Mouse (Mus musculus) embryonic fibroblast, embryonic 13.5 days (primary cell): ENCODE data around the gene Zcchc3.

ENCODE experiments used
- CTCF ChIP-seq: IDR thresholded peaks from 2 replicates; pipeline ENCODE4 v1.5.1; 2011; ENCODE audit warnings: mild to moderate bottlenecking, control low read depth, low read length, moderate library complexity, borderline replicate concordance; ENCODE audit not compliant: insufficient read depth
- POLR2A ChIP-seq: IDR thresholded peaks from 2 replicates; pipeline ENCODE4 v1.6.1; 2011; ENCODE audit warnings: low read depth, mild to moderate bottlenecking, control low read depth, low read length, moderate library complexity

DNA sequence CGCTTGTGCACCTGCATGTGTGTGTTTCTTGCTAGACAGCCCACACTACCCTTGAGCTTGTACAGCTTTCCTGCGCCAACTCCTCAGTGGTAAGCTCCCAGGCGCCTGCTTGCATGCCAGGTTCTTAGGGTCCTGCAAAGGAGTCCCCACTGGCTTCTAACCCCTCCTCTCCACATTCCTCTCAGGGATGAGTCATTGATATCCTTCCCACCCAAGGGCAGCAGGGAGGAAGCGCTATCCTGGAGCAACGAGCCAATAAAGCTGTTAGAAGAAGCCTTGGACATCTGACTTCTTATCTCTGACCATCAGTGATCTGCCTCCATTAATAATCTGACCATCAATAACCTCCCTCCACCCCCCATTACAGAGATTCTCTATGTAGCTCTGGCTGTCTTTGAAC lies 46.9 kb downstream of the Zcchc3 start:
- no peak for TF ChIP-seq POLR2A
- TF ChIP-seq CTCF, result no peak
